Mouse (Mus musculus): ENCODE data around the gene C130060K24Rik. TPM values are rescaled to one million over a fixed set of nuclear protein-coding genes. Genes with fewer than 3 reads are reported as not detected.

C130060K24Rik gene
- total RNA-seq, 1 experiment = not detected

DNA sequence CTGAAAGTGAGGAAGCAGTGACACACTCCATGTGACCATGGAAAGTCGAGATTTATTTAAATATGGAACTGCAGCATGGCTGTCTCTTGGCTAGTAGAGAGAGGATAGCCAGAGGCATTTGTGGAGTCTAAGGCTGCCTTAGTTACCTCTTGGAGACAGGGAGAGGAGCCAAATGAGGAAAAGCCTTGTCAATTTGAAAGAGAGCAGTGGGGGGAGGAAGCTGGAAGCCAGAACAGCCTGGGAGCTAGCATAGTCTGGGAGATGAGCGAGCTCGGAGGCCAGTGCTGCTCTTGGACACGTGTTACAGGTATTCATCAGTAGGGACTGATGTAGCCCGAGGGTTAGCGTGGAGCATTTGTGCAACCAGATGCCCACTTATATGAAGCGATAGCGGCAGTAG is 46.2 kb downstream of the C130060K24Rik start:
- no peak overlapping the region for H3K4me3 ChIP-seq (ENCODE audit: insufficient read depth in 1 of 2, low read depth in 1 of 2, low read length in 2 of 2, poor library complexity in 1 of 2, severe bottlenecking in 1 of 2)
- no peak overlapping the region for H3K9ac ChIP-seq (ENCODE audit: insufficient read depth, low read depth, low read length, poor library complexity, severe bottlenecking)
- in situ Hi-C loops (cut with MboI; ENCODE audit: low sequenced_read_pairs in 2 of 2, unreplicated experiment in 2 of 2) = no loop called here
- no peak for DNase-seq (ENCODE audit: low read depth, low spot score)
- no peak for TF ChIP-seq ZNF384 (IDR thresholded peaks at IDR 0.05; ENCODE audit: low read depth, low read length)
- TF ChIP-seq CHD2 (IDR thresholded peaks at IDR 0.05; ENCODE audit: low read depth, low read length) = no peak
- no peak for TF ChIP-seq ZC3H11A (IDR thresholded peaks at IDR 0.05; ENCODE audit: borderline replicate concordance, low read depth, low read length)
- TF ChIP-seq MAFK (IDR thresholded peaks at IDR 0.05; ENCODE audit: insufficient read depth, low read depth, low read length) = no peak
- no peak for TF ChIP-seq HCFC1 (IDR thresholded peaks at IDR 0.05; ENCODE audit: borderline replicate concordance, insufficient read depth, low read length)
- H3K4me1 ChIP-seq (ENCODE audit: control insufficient read depth in 2 of 2, insufficient read depth in 2 of 2, low read length in 2 of 2, poor library complexity in 1 of 2) = no peaks in the 10 kb centered on the region
- H3K36me3 ChIP-seq (ENCODE audit: control insufficient read depth, insufficient read depth, low read length, poor library complexity, severe bottlenecking) = no peaks in the 10 kb centered on the region
- no peaks in the 10 kb centered on the region for H3K9me3 ChIP-seq (ENCODE audit: control insufficient read depth, insufficient read depth, low read depth, low read length)
- no peak overlapping the region for H3K27ac ChIP-seq (ENCODE audit: insufficient read depth, low read depth, low read length, poor library complexity, severe bottlenecking)

DNA sequence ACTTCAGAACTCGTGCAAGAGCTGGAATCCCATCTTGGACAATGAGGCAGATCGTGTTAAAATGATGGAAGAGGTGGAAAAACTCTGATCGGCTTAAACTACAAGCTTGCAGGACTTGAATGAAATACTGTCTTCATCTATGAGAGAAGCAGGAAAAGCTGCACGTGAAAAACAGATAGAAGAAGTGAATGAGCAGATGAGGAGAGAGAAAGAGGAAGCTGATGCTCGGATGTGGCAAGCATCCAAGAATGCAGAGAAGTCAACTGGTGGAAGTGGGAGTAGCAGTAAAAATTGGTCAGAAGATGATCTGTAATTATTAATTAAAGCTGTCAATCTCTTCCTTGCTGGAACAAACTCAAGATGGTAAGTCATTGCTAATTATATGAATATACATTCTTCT is 52.3 kb downstream of the C130060K24Rik start:
- no peak for DNase-seq (ENCODE audit: low read depth, low spot score)
- Histone ChIP-seq H3K4me3 (ENCODE audit: insufficient read depth in 1 of 2, low read depth in 1 of 2, low read length in 2 of 2, poor library complexity in 1 of 2, severe bottlenecking in 1 of 2) (no peak overlapping the region), H3K9ac (ENCODE audit: insufficient read depth, low read depth, low read length, poor library complexity, severe bottlenecking) (no peak overlapping the region), H3K27ac (ENCODE audit: insufficient read depth, low read depth, low read length, poor library complexity, severe bottlenecking) (no peak overlapping the region), H3K36me3 (ENCODE audit: control insufficient read depth, insufficient read depth, low read length, poor library complexity, severe bottlenecking) (no peaks in the 10 kb centered on the region), H3K4me1 (ENCODE audit: control insufficient read depth in 2 of 2, insufficient read depth in 2 of 2, low read length in 2 of 2, poor library complexity in 1 of 2) (no peaks in the 10 kb centered on the region), H3K9me3 (ENCODE audit: control insufficient read depth, insufficient read depth, low read depth, low read length) (no peaks in the 10 kb centered on the region)
- in situ Hi-C loops (cut with MboI; ENCODE audit: low sequenced_read_pairs in 2 of 2, unreplicated experiment in 2 of 2) = no loop called here
- no peak for TF ChIP-seq ZC3H11A (IDR thresholded peaks at IDR 0.05; ENCODE audit: borderline replicate concordance, low read depth, low read length)
- no peak for TF ChIP-seq MAFK (IDR thresholded peaks at IDR 0.05; ENCODE audit: insufficient read depth, low read depth, low read length)

GRCm38 (mm10) chr6:65453465-65453864 is 72.6 kb downstream of the C130060K24Rik start:
- DNase-seq (ENCODE audit: low read depth, low spot score) = peak; percentile 35
- TF ChIP-seq MAFK (IDR thresholded peaks at IDR 0.05; ENCODE audit: insufficient read depth, low read depth, low read length) (no peak), ZC3H11A (IDR thresholded peaks at IDR 0.05; ENCODE audit: borderline replicate concordance, low read depth, low read length) (peak; percentile 57), HCFC1 (IDR thresholded peaks at IDR 0.05; ENCODE audit: borderline replicate concordance, insufficient read depth, low read length) (no peak), ZNF384 (IDR thresholded peaks at IDR 0.05; ENCODE audit: low read depth, low read length) (no peak), CHD2 (IDR thresholded peaks at IDR 0.05; ENCODE audit: low read depth, low read length) (no peak)
- Histone ChIP-seq H3K4me1 (ENCODE audit: control insufficient read depth in 2 of 2, insufficient read depth in 2 of 2, low read length in 2 of 2, poor library complexity in 1 of 2) (no peaks in the 10 kb centered on the region), H3K4me3 (ENCODE audit: insufficient read depth in 1 of 2, low read depth in 1 of 2, low read length in 2 of 2, poor library complexity in 1 of 2, severe bottlenecking in 1 of 2) (no peak overlapping the region), H3K9ac (ENCODE audit: insufficient read depth, low read depth, low read length, poor library complexity, severe bottlenecking) (no peak overlapping the region), H3K9me3 (ENCODE audit: control insufficient read depth, insufficient read depth, low read depth, low read length) (no peaks in the 10 kb centered on the region), H3K27ac (ENCODE audit: insufficient read depth, low read depth, low read length, poor library complexity, severe bottlenecking) (no peak overlapping the region), H3K36me3 (ENCODE audit: control insufficient read depth, insufficient read depth, low read length, poor library complexity, severe bottlenecking) (no peaks in the 10 kb centered on the region)
- in situ Hi-C loops (cut with MboI; ENCODE audit: low sequenced_read_pairs in 2 of 2, unreplicated experiment in 2 of 2) = no loop called here

- in situ Hi-C loops (cut with MboI; ENCODE audit: low sequenced_read_pairs in 2 of 2, unreplicated experiment in 2 of 2) = no loop called here
- Histone ChIP-seq H3K4me3 (ENCODE audit: insufficient read depth in 1 of 2, low read depth in 1 of 2, low read length in 2 of 2, poor library complexity in 1 of 2, severe bottlenecking in 1 of 2) (no peak overlapping the region), H3K36me3 (ENCODE audit: control insufficient read depth, insufficient read depth, low read length, poor library complexity, severe bottlenecking) (no peaks in the 10 kb centered on the region), H3K27ac (ENCODE audit: insufficient read depth, low read depth, low read length, poor library complexity, severe bottlenecking) (no peak overlapping the region), H3K4me1 (ENCODE audit: control insufficient read depth in 2 of 2, insufficient read depth in 2 of 2, low read length in 2 of 2, poor library complexity in 1 of 2) (no peaks in the 10 kb centered on the region), H3K9me3 (ENCODE audit: control insufficient read depth, insufficient read depth, low read depth, low read length) (no peaks in the 10 kb centered on the region), H3K9ac (ENCODE audit: insufficient read depth, low read depth, low read length, poor library complexity, severe bottlenecking) (no peak overlapping the region)
- DNase-seq (ENCODE audit: low read depth, low spot score) = no peak
- TF ChIP-seq ZNF384 (IDR thresholded peaks at IDR 0.05; ENCODE audit: low read depth, low read length) (no peak), HCFC1 (IDR thresholded peaks at IDR 0.05; ENCODE audit: borderline replicate concordance, insufficient read depth, low read length) (no peak), ZC3H11A (IDR thresholded peaks at IDR 0.05; ENCODE audit: borderline replicate concordance, low read depth, low read length) (no peak), CHD2 (IDR thresholded peaks at IDR 0.05; ENCODE audit: low read depth, low read length) (no peak), MAFK (IDR thresholded peaks at IDR 0.05; ENCODE audit: insufficient read depth, low read depth, low read length) (no peak)
Measured at GRCm38 (mm10) chr6:65465294-65465693, 84.4 kb downstream of the C130060K24Rik start.

DNA sequence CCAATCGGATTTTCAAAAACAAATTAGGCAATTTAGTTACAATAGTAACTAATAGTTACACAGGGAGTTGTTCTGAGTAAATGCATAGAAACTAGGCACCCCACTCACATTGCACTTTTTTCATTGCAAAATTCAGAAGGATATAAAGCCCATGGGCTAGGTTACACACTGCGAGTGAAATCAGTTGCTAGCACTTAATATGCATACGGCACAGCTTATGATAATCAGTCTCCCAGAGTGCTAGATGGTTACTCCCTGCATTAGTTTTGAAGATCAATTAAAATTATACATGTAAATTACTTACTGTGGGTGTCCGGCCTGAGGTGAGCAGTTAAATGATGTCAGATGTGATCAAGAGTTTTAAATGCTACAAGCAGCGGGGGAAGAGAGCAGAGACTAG is 89.4 kb downstream of the C130060K24Rik start:
- H3K4me1 ChIP-seq (ENCODE audit: control insufficient read depth in 2 of 2, insufficient read depth in 2 of 2, low read length in 2 of 2, poor library complexity in 1 of 2) = no peaks in the 10 kb centered on the region
- no peak for DNase-seq (ENCODE audit: low read depth, low spot score)
- H3K9me3 ChIP-seq (ENCODE audit: control insufficient read depth, insufficient read depth, low read depth, low read length) = no peaks in the 10 kb centered on the region
- in situ Hi-C loops (cut with MboI; ENCODE audit: low sequenced_read_pairs in 2 of 2, unreplicated experiment in 2 of 2) = no loop called here
- no peak overlapping the region for H3K9ac ChIP-seq (ENCODE audit: insufficient read depth, low read depth, low read length, poor library complexity, severe bottlenecking)
- TF ChIP-seq MAFK (IDR thresholded peaks at IDR 0.05; ENCODE audit: insufficient read depth, low read depth, low read length) = no peak
- TF ChIP-seq ZC3H11A (IDR thresholded peaks at IDR 0.05; ENCODE audit: borderline replicate concordance, low read depth, low read length) = no peak
- no peak for TF ChIP-seq ZNF384 (IDR thresholded peaks at IDR 0.05; ENCODE audit: low read depth, low read length)
- no peak for TF ChIP-seq CHD2 (IDR thresholded peaks at IDR 0.05; ENCODE audit: low read depth, low read length)
- no peak for TF ChIP-seq HCFC1 (IDR thresholded peaks at IDR 0.05; ENCODE audit: borderline replicate concordance, insufficient read depth, low read length)
- H3K36me3 ChIP-seq (ENCODE audit: control insufficient read depth, insufficient read depth, low read length, poor library complexity, severe bottlenecking) = no peaks in the 10 kb centered on the region
- no peak overlapping the region for H3K27ac ChIP-seq (ENCODE audit: insufficient read depth, low read depth, low read length, poor library complexity, severe bottlenecking)
- no peak overlapping the region for H3K4me3 ChIP-seq (ENCODE audit: insufficient read depth in 1 of 2, low read depth in 1 of 2, low read length in 2 of 2, poor library complexity in 1 of 2, severe bottlenecking in 1 of 2)
